Mouse (Mus musculus) kidney, adult 18-20 months (tissue): ENCODE data around the gene Tmem184c.

ENCODE experiments used
- DNase-seq: peaks from one replicate; pipeline ENCODE4 v3.0.0; 2021

The Tmem184c gene

DNA sequence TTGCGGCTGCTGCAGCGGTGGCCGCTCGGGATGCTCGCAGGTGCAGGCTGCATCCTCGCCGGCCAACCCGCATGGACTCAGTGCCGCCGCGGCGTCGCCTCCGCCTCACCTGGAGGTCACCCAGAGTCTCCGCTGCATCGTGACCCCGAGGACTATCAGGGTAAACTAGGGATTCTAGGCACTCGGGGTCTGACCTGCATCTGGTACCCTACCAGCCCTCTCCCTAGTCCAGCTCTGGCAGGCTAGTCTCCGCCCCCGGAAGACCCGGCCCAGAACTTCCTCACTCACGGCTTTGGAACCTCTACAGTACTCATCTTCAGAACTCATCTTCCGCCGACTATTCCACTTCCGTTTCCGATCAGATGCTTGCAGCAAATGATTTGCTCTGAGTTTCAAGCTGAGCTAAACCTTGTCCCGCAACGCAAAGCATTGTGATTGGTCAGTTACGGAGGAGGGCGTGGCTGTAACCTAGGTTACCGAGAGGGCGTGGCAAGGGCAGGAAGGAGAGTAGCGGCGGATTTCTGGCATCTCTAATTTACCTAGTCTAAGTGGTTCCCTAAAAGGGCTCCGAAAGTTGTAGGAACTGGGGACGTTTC is at the start of gene Tmem184c:
TSS of gene Tmem184c (minus strand) at position 325 of the 596 bp plus-strand sequence.
- peak; percentile 98 for DNase-seq

DNA sequence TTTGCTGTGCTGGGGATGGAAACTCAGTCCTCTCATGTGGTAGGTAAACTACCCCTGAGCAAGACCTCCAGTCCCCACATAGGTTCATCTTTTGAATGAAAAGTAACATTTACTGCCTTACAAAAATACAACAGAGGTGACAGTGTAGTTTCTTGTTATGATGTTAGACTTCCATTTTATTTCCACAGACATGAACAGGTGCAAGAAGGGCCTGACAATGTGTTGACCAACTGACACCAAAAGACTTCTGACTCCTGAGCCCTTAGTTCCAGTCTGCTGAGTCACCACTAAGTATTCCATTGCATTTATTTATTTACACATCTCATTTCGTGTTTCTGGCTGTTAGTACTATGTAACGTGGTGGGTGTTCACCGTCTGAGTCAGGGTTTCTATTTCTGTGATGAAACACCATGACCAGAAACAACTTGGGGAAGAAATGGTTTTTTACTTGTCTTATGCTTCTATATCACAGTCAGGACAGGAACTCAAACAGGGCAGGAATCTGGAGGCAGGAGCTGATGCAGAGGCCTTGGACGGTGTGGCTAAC is 49.1 kb upstream of the Tmem184c start:
- no peak for DNase-seq

DNA sequence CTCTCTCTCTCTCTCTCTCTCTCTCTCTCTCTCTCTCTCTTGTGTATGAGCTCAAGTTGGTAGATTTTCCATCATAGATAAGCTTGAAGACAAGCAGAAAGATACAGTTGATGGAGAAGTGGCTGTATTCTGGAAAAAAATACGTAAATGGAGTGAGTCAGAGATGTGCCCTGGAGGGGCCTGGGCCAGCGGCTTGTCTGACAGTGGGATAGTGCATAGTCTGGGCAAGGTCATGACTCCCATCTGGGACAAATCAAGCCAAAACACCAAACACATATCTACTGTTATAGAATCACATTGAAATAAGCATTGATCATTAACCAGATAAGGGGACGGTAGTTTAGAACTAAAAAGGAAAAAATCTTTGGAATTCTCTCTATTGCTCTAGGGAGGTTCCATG is 47.9 kb upstream of the Tmem184c start:
- DNase-seq: no peak

- DNase-seq: no peak
These were observed 40.2 kb upstream of the Tmem184c start for GRCm38 (mm10) chr8:77650646-77651190.

DNA sequence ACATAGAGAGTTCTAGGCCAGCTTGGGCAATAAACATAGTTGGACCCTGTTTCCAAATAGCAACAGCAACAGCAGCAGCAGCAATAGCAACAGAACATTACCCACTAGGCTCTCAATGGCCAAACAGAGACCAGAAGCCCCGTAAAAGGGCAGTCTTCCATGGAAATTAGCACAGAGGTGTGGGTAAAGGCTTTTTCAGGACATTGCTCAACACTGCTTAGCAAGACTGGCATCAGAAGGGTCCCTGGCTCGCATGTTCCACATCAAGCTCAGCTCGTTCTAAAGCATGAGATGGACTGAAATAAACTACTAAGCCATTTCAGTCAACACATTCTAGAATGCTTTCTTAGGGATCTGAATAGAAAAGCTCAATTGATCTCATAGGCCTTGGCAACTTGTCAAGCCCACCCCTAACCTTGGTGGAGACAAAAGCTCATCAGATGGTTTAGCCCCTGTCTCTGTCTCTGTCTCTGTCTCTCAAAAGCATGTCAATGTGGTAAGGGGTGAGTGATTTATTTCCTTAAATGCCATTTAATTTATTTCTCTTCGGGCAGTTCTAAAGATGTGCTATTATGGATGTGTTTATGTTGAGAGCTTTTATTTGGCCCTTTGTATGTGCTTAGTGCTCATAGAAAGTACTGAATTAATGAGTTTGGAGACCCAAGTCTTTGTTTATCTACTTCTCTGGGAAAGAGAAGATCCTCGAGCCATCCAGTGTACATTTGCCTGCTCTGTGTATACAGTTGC is 29.8 kb upstream of the Tmem184c start:
- DNase-seq: no peak

DNA sequence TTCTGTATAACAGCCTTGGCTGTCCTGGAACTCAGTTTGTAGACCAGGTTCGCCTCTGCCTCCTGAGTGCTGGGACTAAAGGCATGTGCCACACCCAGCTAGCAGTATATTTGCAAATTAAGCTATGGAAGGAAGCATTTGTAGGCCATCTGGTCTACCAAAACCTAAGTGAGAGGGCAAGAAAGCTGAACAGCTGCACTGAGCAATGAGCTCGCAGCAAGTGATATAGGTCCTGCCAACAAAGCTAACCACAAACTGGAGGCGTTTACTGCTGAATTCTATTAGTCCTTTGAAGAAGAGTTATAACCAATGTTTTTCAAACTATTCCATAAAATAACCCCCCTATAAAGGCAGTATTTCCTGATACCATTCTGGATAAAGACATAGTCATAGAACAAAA is 27.1 kb upstream of the Tmem184c start:
- DNase-seq: no peak

DNA sequence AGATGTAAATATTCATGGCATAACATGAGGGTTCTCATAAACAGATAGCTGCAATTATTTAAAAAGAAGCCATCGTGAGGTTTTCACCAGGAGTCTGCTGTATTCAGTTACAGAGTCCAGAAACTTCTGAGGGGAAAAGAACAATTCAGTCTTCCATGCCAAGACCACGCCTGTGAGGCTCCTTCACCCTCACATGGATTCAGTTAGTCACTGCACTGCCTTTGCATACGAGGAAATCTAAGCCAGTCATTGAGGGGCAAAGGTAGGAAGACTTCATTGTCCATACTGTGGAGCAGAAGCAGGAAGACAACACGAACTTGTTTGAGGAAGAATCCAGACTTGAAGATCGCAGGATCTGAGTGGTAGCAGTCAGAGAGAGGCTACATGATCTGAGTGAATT is 23.5 kb upstream of the Tmem184c start:
- DNase-seq: no peak

DNA sequence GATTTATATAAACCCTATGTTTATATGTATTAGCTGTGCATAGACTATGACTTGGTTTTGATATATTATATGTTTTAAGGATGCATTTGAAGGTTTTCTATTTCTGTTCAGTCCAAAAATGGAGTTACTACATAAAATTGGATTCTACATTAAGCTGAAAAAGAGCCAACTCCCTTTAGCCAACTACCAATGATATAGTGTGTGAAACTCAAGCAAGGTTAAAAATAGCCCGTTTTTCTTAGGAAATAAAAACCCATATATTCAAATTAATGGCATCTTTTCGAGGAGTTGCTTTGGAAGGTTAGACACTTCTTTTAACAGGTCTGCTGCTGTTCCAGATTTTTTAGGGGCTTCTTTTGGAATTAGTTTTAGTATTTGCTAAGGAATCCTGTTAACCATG is 22.7 kb upstream of the Tmem184c start:
- no peak for DNase-seq

GRCm38 (mm10) chr8:77630691-77631090 is 20.2 kb upstream of the Tmem184c start:
- peak; percentile 3 for DNase-seq

- DNase-seq: peak; percentile 79
These were observed 19.5 kb upstream of the Tmem184c start for GRCm38 (mm10) chr8:77629858-77630537.

DNA sequence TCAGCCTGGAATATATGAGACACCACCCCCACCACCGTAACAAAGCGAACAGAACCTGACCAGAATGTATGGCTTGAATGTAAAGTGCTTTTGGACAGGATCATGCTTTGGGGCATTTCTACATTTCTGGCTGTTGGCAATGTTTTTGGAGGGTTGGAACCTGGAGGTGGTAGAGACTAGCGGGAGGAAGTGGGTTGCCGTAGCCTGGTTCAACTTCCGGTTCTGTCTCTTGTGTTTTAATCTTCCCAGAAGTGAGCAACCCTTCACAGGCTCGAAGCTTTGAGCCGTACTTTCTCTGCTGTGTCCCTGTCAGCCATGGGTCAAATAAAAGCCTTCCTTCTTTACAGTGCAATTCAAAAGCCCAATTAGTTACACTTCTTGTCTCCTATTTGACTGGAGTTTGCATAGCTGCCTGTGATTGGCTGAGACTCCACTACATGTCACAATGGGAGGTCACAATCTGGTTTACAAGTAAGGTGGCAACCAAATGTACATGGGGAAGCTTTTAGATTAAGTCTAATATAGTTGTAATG is 13.2 kb upstream of the Tmem184c start:
- DNase-seq: no peak

DNA sequence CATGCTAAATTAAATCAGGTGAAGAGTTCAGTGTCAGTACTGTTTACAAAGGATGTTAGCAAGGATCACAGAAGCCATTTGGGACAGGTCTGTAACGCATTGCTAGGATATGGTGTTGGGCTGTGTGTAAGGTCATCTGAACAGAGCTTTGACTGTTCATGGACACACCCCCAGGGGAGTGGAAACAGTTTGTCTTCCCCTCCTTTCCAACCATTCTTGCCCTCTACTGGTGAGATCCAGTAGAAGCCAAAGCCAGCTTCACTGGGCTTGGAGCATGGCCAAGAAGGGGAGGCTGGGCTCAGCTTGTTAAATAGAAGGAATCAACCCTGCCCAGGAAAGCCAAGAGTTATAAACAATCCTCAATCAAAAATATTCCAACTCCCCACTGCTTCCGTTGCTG is 7.4 kb upstream of the Tmem184c start:
- DNase-seq: peak; percentile 38

GRCm38 (mm10) chr8:77609621-77610020 is 877 bp downstream of the Tmem184c start:
- no peak for DNase-seq

- no peak for DNase-seq
These were observed 26.3 kb downstream of the Tmem184c start for GRCm38 (mm10) chr8:77584174-77584573.

DNA sequence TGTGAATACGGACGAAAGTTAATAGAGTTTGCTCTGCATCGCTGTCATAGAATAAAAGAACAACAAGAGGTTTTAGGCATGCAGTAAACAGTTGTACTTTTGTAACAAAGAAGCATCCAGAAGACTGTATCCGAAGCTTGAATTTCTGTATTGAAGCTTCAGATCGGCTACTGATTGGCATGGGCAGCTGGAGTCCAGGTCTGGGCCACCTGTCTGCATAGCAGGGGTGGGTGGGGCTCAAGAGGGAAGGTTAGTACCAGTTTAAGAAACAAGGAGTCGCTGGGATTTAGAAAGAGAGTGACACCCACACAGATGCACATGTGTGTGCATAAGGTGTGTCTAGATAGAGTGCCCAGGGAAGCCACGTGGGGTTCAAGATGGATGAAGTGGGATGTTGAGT is 32.8 kb downstream of the Tmem184c start:
- DNase-seq: no peak

- no peak for DNase-seq
These were observed 36.3 kb downstream of the Tmem184c start for GRCm38 (mm10) chr8:77574229-77574628.

DNA sequence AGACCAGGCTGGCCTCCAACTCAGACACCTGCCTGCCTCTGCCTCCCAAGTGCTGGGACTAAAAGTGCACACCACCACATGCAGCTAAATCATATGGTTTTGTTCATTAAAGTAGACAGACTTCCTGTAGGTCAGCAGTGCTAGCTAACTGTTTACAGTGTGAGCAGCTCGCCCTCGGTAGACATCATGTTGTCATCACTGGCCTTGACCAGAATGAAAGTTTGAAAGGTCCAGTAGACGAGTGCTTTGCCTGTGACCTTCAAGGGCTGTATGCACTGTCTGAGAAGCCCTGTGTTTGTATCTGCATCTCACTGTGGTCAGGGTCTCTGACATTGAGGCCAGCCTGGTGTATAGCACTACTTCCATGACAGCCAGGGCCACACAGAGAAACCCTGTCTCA is 49.1 kb downstream of the Tmem184c start:
- no peak for DNase-seq

GRCm38 (mm10) chr8:77552491-77552890 is 58.0 kb downstream of the Tmem184c start:
- DNase-seq: no peak

DNA sequence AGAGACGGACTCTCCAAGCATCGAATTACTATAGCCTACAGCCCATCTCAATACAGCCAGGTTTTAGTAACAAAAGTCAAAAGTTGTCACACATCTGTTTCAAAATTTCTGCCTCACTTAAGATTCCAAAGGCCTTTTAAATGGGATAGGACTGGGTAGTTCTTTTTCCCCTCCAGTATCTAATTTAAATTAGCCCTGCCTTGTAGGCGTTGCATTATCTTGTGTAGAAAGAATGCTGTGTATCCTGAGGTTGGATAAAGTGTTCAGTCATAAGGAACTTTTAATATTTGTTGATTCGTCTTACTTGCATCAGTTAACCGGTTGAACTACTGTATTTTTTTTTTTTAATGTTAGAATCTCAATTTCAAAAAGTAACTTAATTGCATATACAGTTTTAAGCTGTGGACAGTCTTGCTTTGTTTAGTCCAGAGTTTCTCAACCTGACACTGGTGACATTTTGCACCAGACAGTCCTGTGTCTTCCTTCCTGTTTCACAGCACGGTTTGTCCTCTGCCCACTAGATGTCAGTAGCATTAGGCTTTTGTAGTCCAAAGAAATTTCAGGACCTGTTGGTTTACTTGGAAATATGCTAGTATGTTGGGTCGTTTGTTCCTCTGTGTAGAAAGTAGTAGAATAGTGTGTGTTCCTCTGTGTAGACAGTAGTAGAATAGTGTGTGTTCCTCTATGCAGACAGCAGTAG is 60.5 kb downstream of the Tmem184c start:
- peak; percentile 21 for DNase-seq

DNA sequence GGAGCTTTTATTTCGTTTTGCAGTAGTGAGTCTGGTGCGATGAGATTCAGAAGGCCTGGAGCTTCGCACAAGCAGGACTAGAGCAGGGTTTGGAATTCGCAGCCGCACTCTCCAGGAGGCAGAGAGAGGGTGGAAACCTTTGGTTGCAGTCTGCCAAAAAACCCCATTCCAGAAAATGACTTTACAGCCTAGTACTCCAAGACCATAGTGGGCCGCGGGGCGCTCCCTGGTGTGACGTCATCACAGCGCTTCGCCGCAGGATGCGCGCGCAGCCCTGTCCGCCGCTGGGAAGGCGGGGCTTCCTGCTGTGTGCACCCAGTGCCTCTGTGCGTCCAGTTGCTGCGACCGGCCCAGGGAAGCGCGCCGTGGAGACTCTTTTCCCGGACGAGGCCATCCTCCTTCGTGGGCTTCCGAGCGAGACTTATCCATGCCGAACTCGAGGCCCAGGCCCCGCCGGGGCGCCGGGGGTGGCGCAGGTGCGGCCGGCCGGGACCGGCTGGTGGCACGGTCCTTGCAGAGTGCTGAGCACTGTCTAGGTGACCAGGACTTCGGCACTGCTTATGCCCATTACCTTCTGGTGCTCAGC is 61.3 kb downstream of the Tmem184c start, which contains the start of gene Prmt9:
TSS of gene Prmt9 (plus strand) at position 277 of the 586 bp plus-strand sequence.
- DNase-seq: peak; percentile 96
